Mouse (Mus musculus): ENCODE data around the gene Plscr2. TPM values are rescaled to one million over a fixed set of nuclear protein-coding genes. Genes with fewer than 3 reads are reported as not detected.

Gene Plscr2
- total and polyA plus RNA-seq, 3 experiments: 0.11 to 0.19 TPM; not detected in 1

DNA sequence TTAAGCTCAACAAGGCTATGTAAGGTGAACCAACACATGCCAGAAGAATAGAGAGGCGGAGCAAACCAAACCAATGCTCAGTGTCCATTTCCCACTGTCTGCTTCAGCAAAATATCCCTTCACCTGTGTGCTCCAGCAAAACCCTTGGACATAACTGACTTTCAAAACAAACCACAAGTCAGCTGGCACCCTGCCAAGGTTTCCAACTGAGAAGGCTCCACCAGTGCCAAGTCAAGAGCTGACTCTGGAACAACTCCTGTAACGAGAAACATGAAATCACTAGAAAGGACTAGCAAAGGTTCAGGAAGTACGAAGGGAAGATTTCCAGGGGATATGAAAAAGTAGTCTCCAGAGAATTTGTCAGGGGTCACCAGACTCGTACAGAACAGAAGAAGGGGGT is 4.5 kb upstream of the Plscr2 start:
- Histone ChIP-seq H3K27ac (ENCODE audit: control insufficient read depth, low read depth, low read length) (no peak overlapping the region), H3K27me3 (ENCODE audit: control insufficient read depth in 1 of 2, insufficient read depth in 2 of 2, low read length in 2 of 2) (no peaks in the 10 kb centered on the region), H3K36me3 (ENCODE audit: control insufficient read depth in 1 of 2, insufficient read depth in 2 of 2, low read length in 2 of 2) (peaks cover 0 to 31% of the 10 kb centered on the region in 2 experiments; a peak in 2 of 4 replicates), H3K79me2 (ENCODE audit: control insufficient read depth, insufficient read depth, low read length, poor library complexity) (no peaks in the 10 kb centered on the region; the same call in 1 of the 2 replicates), H3K4me1 (ENCODE audit: control insufficient read depth in 1 of 2, insufficient read depth in 2 of 2, low read length in 2 of 2) (peaks cover 23 to 39% of the 10 kb centered on the region in 2 experiments), H3K4me3 (ENCODE audit: control insufficient read depth in 1 of 2, insufficient read depth in 1 of 2, low read depth in 2 of 2, low read length in 2 of 2) (no peak overlapping the region), H3K9ac (ENCODE audit: control insufficient read depth, low read depth, low read length, poor library complexity, severe bottlenecking) (no peak overlapping the region), H3K9me3 (replicated peaks; ENCODE audit: insufficient read depth, low read length) (no peaks in the 10 kb centered on the region)
- DNase-seq (ENCODE audit: low read depth, low spot score): peak; percentile 61
- no peak for TF ChIP-seq USF2 (IDR thresholded peaks at IDR 0.05; ENCODE audit: borderline replicate concordance in 1 of 2, insufficient read depth in 1 of 2, low read depth in 1 of 2, low read length in 2 of 2)
- TF ChIP-seq ETS1 (IDR thresholded peaks at IDR 0.05; ENCODE audit: low read depth, low read length): 0 out of 2 replicates have a peak, but pooled peaks have one; percentile 33
- 0 out of 2 replicates have a peak, but pooled peaks have one; percentile 12 for TF ChIP-seq RCOR1 (IDR thresholded peaks at IDR 0.05; ENCODE audit: low read depth, low read length)

DNA sequence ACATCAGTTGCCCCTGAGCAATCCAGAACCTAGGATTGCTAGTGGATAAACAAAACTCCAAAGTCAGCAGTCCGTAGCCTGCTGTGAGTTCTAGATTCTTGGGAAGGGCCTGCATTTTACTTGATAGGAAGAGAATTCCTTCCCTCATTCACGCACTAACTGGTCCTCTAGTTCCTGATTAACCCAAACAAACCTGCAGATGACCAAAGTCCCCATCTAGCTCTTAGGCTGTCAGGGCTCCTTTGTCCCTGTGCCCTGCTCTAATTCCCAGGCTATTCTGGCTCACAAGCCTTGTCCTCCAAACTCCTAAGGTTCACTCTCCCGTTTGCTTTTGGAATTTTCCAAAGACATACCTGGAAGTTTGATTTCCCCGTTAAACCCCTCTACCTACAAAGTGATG is 2.8 kb upstream of the Plscr2 start:
- peaks cover 0 to 39% of the 10 kb centered on the region in 2 experiments; a peak in 2 of 4 replicates for H3K36me3 ChIP-seq (ENCODE audit: control insufficient read depth in 1 of 2, insufficient read depth in 2 of 2, low read length in 2 of 2)
- no peak overlapping the region for H3K9ac ChIP-seq (ENCODE audit: control insufficient read depth, low read depth, low read length, poor library complexity, severe bottlenecking)
- TF ChIP-seq ZNF384 (IDR thresholded peaks at IDR 0.05; ENCODE audit: low read depth, low read length) (no peak), USF1 (IDR thresholded peaks at IDR 0.05; ENCODE audit: low read depth, low read length) (no peak), NELFE (IDR thresholded peaks at IDR 0.05; ENCODE audit: low read depth, low read length) (no peak), USF2 (IDR thresholded peaks at IDR 0.05; ENCODE audit: borderline replicate concordance in 1 of 2, insufficient read depth in 1 of 2, low read depth in 1 of 2, low read length in 2 of 2) (no peak), TBP (IDR thresholded peaks at IDR 0.05; ENCODE audit: low read depth, low read length) (no peak), MYB (IDR thresholded peaks at IDR 0.05; ENCODE audit: low read depth, low read length) (no peak), CHD1 (IDR thresholded peaks at IDR 0.05; ENCODE audit: low read depth, low read length) (no peak), RAD21 (IDR thresholded peaks at IDR 0.05; ENCODE audit: low read depth, low read length) (no peak), MAFK (IDR thresholded peaks at IDR 0.05; ENCODE audit: borderline replicate concordance, low read depth, low read length) (no peak), CHD2 (IDR thresholded peaks at IDR 0.05; ENCODE audit: low read length) (no peak), UBTF (IDR thresholded peaks at IDR 0.05; ENCODE audit: borderline replicate concordance, insufficient read depth, low read depth, low read length) (no peak), RCOR1 (IDR thresholded peaks at IDR 0.05; ENCODE audit: low read depth, low read length) (no peak), GABPA (IDR thresholded peaks at IDR 0.05; ENCODE audit: low read depth, low read length) (no peak)
- H3K9me3 ChIP-seq (replicated peaks; ENCODE audit: insufficient read depth, low read length): no peaks in the 10 kb centered on the region
- H3K4me1 ChIP-seq (ENCODE audit: control insufficient read depth in 1 of 2, insufficient read depth in 2 of 2, low read length in 2 of 2): peaks cover 30 to 38% of the 10 kb centered on the region in 2 experiments
- no peak for DNase-seq (ENCODE audit: low read depth, low spot score)
- H3K27ac ChIP-seq (ENCODE audit: control insufficient read depth, low read depth, low read length): no peak overlapping the region
- no peak overlapping the region for H3K4me3 ChIP-seq (ENCODE audit: control insufficient read depth in 1 of 2, insufficient read depth in 1 of 2, low read depth in 2 of 2, low read length in 2 of 2)
- no peaks in the 10 kb centered on the region for H3K27me3 ChIP-seq (ENCODE audit: control insufficient read depth in 1 of 2, insufficient read depth in 2 of 2, low read length in 2 of 2)
- no peaks in the 10 kb centered on the region; the same call in 1 of the 2 replicates for H3K79me2 ChIP-seq (ENCODE audit: control insufficient read depth, insufficient read depth, low read length, poor library complexity)

Data from MEL (cell line).